Mouse (Mus musculus): Measurements from ENCODE around the gene Tekt2. TPM values are rescaled to one million over a fixed set of nuclear protein-coding genes. Genes with fewer than 3 reads are reported as not detected.
A peak's percentile ranks its signal among the peaks of the same experiment; 100 is the strongest.

Gene Tekt2
- polyA plus RNA-seq, 1 experiment from 2014 or later: 10.0 TPM

- peaks cover 7% of the 10 kb centered on the region for H3K4me1 ChIP-seq
- no peaks in the 10 kb centered on the region for H3K36me3 ChIP-seq (ENCODE audit: poor library complexity, severe bottlenecking)
- H3K27ac ChIP-seq: no peak overlapping the region
- ATAC-seq: no peak
- 40% methylated on average over 11 of the region's 11 CpGs for WGBS
- H3K9me3 ChIP-seq (replicated peaks): no peaks in the 10 kb centered on the region
- no peak overlapping the region for H3K9ac ChIP-seq
- H3K4me2 ChIP-seq: no peak overlapping the region
- H3K27me3 ChIP-seq: peaks cover 74% of the 10 kb centered on the region
- no peak overlapping the region for H3K4me3 ChIP-seq
These were observed 38.0 kb downstream of the Tekt2 start for GRCm38 (mm10) chr4:126287302-126287995.

GRCm38 (mm10) chr4:126286492-126286891 lies 39.0 kb downstream of the Tekt2 start, which contains the start of gene Col8a2:
Col8a2 (plus strand) TSS chr4:126286793.
- peak within 1 kb of the TSS; percentile 35 for H3K4me3 ChIP-seq
- no peak within 1 kb of the TSS for H3K27ac ChIP-seq
- H3K9me3 ChIP-seq (replicated peaks): no peaks in the 10 kb centered on the region
- no peak for ATAC-seq
- peak within 1 kb of the TSS; percentile 59 for H3K4me2 ChIP-seq
- WGBS: 2% methylated on average over 27 of the region's 42 CpGs
- H3K4me1 ChIP-seq: peaks cover 7% of the 10 kb centered on the region
- H3K36me3 ChIP-seq (ENCODE audit: poor library complexity, severe bottlenecking): no peaks in the 10 kb centered on the region
- peak within 1 kb of the TSS; percentile 34; the same call in 1 of the 2 replicates for H3K9ac ChIP-seq
- peaks cover 70% of the 10 kb centered on the region for H3K27me3 ChIP-seq

- Histone ChIP-seq H3K36me3 (ENCODE audit: poor library complexity, severe bottlenecking) (no peaks in the 10 kb centered on the region), H3K9ac (0 out of 2 replicates have a peak overlapping the region, but pooled peaks have one; percentile 26), H3K4me1 (peaks cover 11% of the 10 kb centered on the region), H3K27ac (no peak overlapping the region), H3K9me3 (replicated peaks) (no peaks in the 10 kb centered on the region), H3K27me3 (peaks cover 47% of the 10 kb centered on the region), H3K4me2 (no peak overlapping the region), H3K4me3 (no peak overlapping the region)
- no peak for ATAC-seq
- 88% methylated on average over 8 of the region's 8 CpGs for WGBS
These were observed 41.9 kb downstream of the Tekt2 start for GRCm38 (mm10) chr4:126283582-126283981.

- Histone ChIP-seq H3K4me3 (no peak overlapping the region), H3K4me1 (peaks cover 16% of the 10 kb centered on the region), H3K4me2 (no peak overlapping the region), H3K9me3 (replicated peaks) (no peaks in the 10 kb centered on the region), H3K36me3 (ENCODE audit: poor library complexity, severe bottlenecking) (no peaks in the 10 kb centered on the region), H3K9ac (no peak overlapping the region), H3K27ac (no peak overlapping the region), H3K27me3 (peaks cover 28% of the 10 kb centered on the region)
- 77% methylated on average over 9 of the region's 9 CpGs for WGBS
- ATAC-seq: no peak
These were observed 43.8 kb downstream of the Tekt2 start for GRCm38 (mm10) chr4:126281706-126282105.

GRCm38 (mm10) chr4:126278961-126279360 lies 46.5 kb downstream of the Tekt2 start:
- ATAC-seq: no peak
- H3K4me2 ChIP-seq: no peak overlapping the region
- H3K9me3 ChIP-seq (replicated peaks): no peaks in the 10 kb centered on the region
- H3K27me3 ChIP-seq: peaks cover 8% of the 10 kb centered on the region
- H3K4me1 ChIP-seq: peaks cover 11% of the 10 kb centered on the region; the same call in 1 of the 2 replicates
- H3K27ac ChIP-seq: no peak overlapping the region
- 60% methylated on average over 9 of the region's 9 CpGs for WGBS
- H3K36me3 ChIP-seq (ENCODE audit: poor library complexity, severe bottlenecking): peaks cover 17% of the 10 kb centered on the region
- H3K4me3 ChIP-seq: no peak overlapping the region
- no peak overlapping the region for H3K9ac ChIP-seq

GRCm38 (mm10) chr4:126278565-126278915 lies 46.9 kb downstream of the Tekt2 start:
- Histone ChIP-seq H3K9ac (no peak overlapping the region), H3K36me3 (ENCODE audit: poor library complexity, severe bottlenecking) (peaks cover 21% of the 10 kb centered on the region), H3K4me1 (peaks cover 11% of the 10 kb centered on the region; the same call in 1 of the 2 replicates), H3K9me3 (replicated peaks) (no peaks in the 10 kb centered on the region), H3K27me3 (0 out of 2 replicates have a peak, but pooled peaks cover 5% of the 10 kb centered on the region), H3K27ac (no peak overlapping the region), H3K4me3 (no peak overlapping the region), H3K4me2 (no peak overlapping the region)
- no peak for ATAC-seq
- whole genome bisulfite sequencing: 34% methylated on average over 9 of the region's 9 CpGs

GRCm38 (mm10) chr4:126277906-126278564 lies 47.5 kb downstream of the Tekt2 start:
- WGBS: 6% methylated on average over 13 of the region's 13 CpGs
- Histone ChIP-seq H3K9ac (no peak overlapping the region), H3K4me1 (peaks cover 11% of the 10 kb centered on the region; the same call in 1 of the 2 replicates), H3K27ac (no peak overlapping the region), H3K36me3 (ENCODE audit: poor library complexity, severe bottlenecking) (peaks cover 26% of the 10 kb centered on the region), H3K27me3 (0 out of 2 replicates have a peak, but pooled peaks cover under 1% of the 10 kb centered on the region), H3K9me3 (replicated peaks) (no peaks in the 10 kb centered on the region), H3K4me2 (peak overlapping the region; percentile 16; the same call in 1 of the 2 replicates), H3K4me3 (no peak overlapping the region)
- peak; percentile 55; the same call in 1 of the 2 replicates for ATAC-seq

- H3K9ac ChIP-seq: no peak overlapping the region
- peaks cover 35% of the 10 kb centered on the region for H3K36me3 ChIP-seq (ENCODE audit: poor library complexity, severe bottlenecking)
- H3K4me2 ChIP-seq: no peak overlapping the region
- no peak for ATAC-seq
- 91% methylated on average over 13 of the region's 13 CpGs for WGBS
- H3K4me1 ChIP-seq: peaks cover 11% of the 10 kb centered on the region; the same call in 1 of the 2 replicates
- no peak overlapping the region for H3K27ac ChIP-seq
- H3K4me3 ChIP-seq: no peak overlapping the region
- no peaks in the 10 kb centered on the region for H3K27me3 ChIP-seq
- H3K9me3 ChIP-seq (replicated peaks): no peaks in the 10 kb centered on the region
These were observed 49.8 kb downstream of the Tekt2 start for GRCm38 (mm10) chr4:126275681-126276131.

- H3K4me1 ChIP-seq: peaks cover 11% of the 10 kb centered on the region; the same call in 1 of the 2 replicates
- no peak overlapping the region for H3K27ac ChIP-seq
- H3K9ac ChIP-seq: no peak overlapping the region
- peaks cover 35% of the 10 kb centered on the region for H3K36me3 ChIP-seq (ENCODE audit: poor library complexity, severe bottlenecking)
- WGBS: 91% methylated on average over 4 of the region's 4 CpGs
- ATAC-seq: no peak
- H3K9me3 ChIP-seq (replicated peaks): no peaks in the 10 kb centered on the region
- no peak overlapping the region for H3K4me3 ChIP-seq
- no peak overlapping the region for H3K4me2 ChIP-seq
- H3K27me3 ChIP-seq: no peaks in the 10 kb centered on the region
These were observed 50.4 kb downstream of the Tekt2 start for GRCm38 (mm10) chr4:126275081-126275480.

GRCm38 (mm10) chr4:126273753-126274152 lies 51.7 kb downstream of the Tekt2 start:
- Histone ChIP-seq H3K27ac (no peak overlapping the region), H3K4me3 (no peak overlapping the region), H3K27me3 (no peaks in the 10 kb centered on the region), H3K9me3 (replicated peaks) (no peaks in the 10 kb centered on the region), H3K4me1 (peaks cover 10% of the 10 kb centered on the region; the same call in 1 of the 2 replicates), H3K36me3 (ENCODE audit: poor library complexity, severe bottlenecking) (peaks cover 35% of the 10 kb centered on the region), H3K9ac (no peak overlapping the region), H3K4me2 (no peak overlapping the region)
- 77% methylated on average over 13 of the region's 13 CpGs for WGBS
- no peak for ATAC-seq
